Mouse (Mus musculus) adipose tissue, adult 10 weeks (tissue): Measurements from ENCODE around the gene Fbxo47. TPM values are rescaled to one million over a fixed set of nuclear protein-coding genes. Genes with fewer than 3 reads are reported as not detected.

Experiments
- polyA plus RNA-seq: library from polyadenylated mRNA; stranded (reverse); fragments of 350-450 nt; fragmentation: Illumina TruSeq; extraction: RNeasy Lipid Tissue Mini Kit (QIAGEN cat#74804); gene quantifications from one replicate; pipeline ENCODE4 v1.2.3, GENCODE M21; 2014; ENCODE audit warnings: low read depth, low replicate concordance

Fbxo47 gene
- polyA plus RNA-seq, result 0.99 TPM

DNA sequence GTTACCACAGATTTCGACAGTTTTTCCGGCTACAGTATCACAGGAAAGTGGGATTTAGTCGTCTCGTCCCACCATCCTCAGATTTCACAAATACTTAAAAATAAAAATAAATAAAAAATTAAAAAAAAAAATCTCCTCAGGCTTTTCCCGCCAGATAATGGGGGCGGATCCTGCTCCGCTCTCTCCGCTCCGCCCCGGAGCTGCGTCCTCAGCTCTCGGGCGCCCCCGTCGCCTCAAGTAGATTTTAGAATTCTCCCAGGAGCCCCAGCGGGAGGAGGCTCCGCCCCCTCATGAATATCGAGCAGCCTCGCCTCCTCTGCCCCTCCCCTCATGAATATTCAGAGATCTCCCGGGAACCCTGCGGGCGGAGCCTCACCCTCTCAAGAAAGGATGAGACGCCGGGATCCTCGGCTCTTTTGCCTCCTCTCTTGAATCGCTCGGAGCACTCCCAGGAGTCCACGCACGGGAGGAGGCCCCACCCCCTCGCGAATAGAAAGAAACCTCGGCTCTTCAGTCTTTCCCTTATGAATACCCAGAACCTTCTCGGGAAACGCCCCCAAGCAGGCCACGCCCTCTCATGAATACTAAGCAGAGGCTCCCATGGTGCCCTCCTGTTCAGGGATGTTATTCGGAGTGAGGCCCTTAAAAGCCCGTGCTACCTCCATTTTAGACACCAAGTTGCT is at the start of gene Fbxo47:
Gene Fbxo47, minus strand, starts transcription at position 237 of the 683 bp plus-strand sequence.

DNA sequence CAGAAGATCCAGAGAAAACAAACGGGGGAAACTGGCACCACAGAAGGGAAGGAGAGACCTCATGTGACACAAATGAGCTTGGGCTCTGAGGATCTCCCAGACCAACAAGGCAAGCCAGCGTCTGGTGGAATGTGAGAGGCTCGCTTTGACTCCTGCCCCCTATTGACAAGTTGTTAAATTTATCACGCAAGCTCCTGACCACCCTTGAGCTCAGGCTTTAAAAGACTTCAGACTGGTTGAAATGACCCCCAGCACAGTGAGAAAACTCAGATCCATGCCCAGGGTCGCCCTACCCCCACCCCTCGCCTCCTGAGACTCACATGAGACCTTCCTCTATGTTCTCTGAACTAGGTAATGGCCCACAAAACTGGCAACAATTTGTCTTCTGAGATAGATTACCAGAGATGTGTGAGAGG is 43.4 kb downstream of the Fbxo47 start, which contains the start of gene B230217C12Rik:
Gene B230217C12Rik, plus strand, starts transcription at position 242 of the 416 bp plus-strand sequence.

Other genes starting within 250 kb of the Fbxo47 start
- 25.1 TPM for gene Mllt6, start 220.7 kb downstream of the Fbxo47 start, polyA plus RNA-seq
- gene Cisd3, start 198.3 kb downstream of the Fbxo47 start, polyA plus RNA-seq, result 43.3 TPM
- 29.3 TPM for gene Pcgf2, start 183.7 kb downstream of the Fbxo47 start, polyA plus RNA-seq
- 187 TPM for gene Psmb3, start 180.8 kb downstream of the Fbxo47 start, polyA plus RNA-seq
- gene Pip4k2b, start 139.4 kb downstream of the Fbxo47 start, polyA plus RNA-seq, result 19.7 TPM
- 12.4 TPM for gene Cwc25, start 117.6 kb downstream of the Fbxo47 start, polyA plus RNA-seq
- 1.6 TPM for gene 1700001P01Rik, start 108.2 kb downstream of the Fbxo47 start, polyA plus RNA-seq
- gene Rpl23, start 101.7 kb downstream of the Fbxo47 start, polyA plus RNA-seq, result 980 TPM
- 107 TPM for gene Lasp1, start 85.2 kb downstream of the Fbxo47 start, polyA plus RNA-seq
- 2.3 TPM for gene B230217C12Rik, start 43.4 kb downstream of the Fbxo47 start, polyA plus RNA-seq
- gene Plxdc1, start 102.3 kb upstream of the Fbxo47 start, polyA plus RNA-seq, result 9.1 TPM
- 2.7 TPM for gene Arl5c, start 112.0 kb upstream of the Fbxo47 start, polyA plus RNA-seq
- 8.8 TPM for gene Cacnb1, start 138.9 kb upstream of the Fbxo47 start, polyA plus RNA-seq
- 1,932 TPM for gene Rpl19, start 142.6 kb upstream of the Fbxo47 start, polyA plus RNA-seq
- 4.1 TPM for gene Stac2, start 169.3 kb upstream of the Fbxo47 start, polyA plus RNA-seq